Mouse (Mus musculus): ENCODE measurements at regions not wholly inside any gene's neighbourhood (a gene's known extent, or its start where the extent isn't known, plus 50 kb on each side); places are given as distances from the start of the nearest gene placed in this dataset.
A peak's percentile ranks its signal among the peaks of the same experiment; 100 is the strongest.
"Not testable (repeated sequence)": the region's sequence is repeated elsewhere in the genome, so short reads cannot be mapped to it uniquely, and the experiment has no call there.

- WGBS = 22% methylated on average over 3 of the region's 3 CpGs
- ATAC-seq (ENCODE audit: insufficient number of reproducible peaks, low FRiP score, low TSS enrichment, low read depth) = no peak
- Histone ChIP-seq H3K4me3 (no peak overlapping the region), H3K4me1 (peaks cover 11% of the 10 kb centered on the region; the same call in 1 of the 2 replicates), H3K27me3 (no peaks in the 10 kb centered on the region), H3K27ac (no peak overlapping the region), H3K4me2 (no peak overlapping the region), H3K9ac (no peak overlapping the region), H3K9me3 (no peaks in the 10 kb centered on the region), H3K36me3 (no peaks in the 10 kb centered on the region)
These were observed 506.6 kb upstream of the Hsf2 start for GRCm38 (mm10) chr10:56979601-56980000.

GRCm38 (mm10) chr10:56980821-56981220 lies 505.4 kb upstream of the Hsf2 start:
- no peak for ATAC-seq (ENCODE audit: insufficient number of reproducible peaks, low FRiP score, low TSS enrichment, low read depth)
- Histone ChIP-seq H3K36me3 (no peaks in the 10 kb centered on the region), H3K9ac (no peak overlapping the region), H3K4me3 (no peak overlapping the region), H3K4me2 (no peak overlapping the region), H3K27ac (no peak overlapping the region), H3K9me3 (no peaks in the 10 kb centered on the region), H3K27me3 (no peaks in the 10 kb centered on the region), H3K4me1 (peaks cover 11% of the 10 kb centered on the region; the same call in 1 of the 2 replicates)
- 39% methylated on average over 3 of the region's 3 CpGs for WGBS

DNA sequence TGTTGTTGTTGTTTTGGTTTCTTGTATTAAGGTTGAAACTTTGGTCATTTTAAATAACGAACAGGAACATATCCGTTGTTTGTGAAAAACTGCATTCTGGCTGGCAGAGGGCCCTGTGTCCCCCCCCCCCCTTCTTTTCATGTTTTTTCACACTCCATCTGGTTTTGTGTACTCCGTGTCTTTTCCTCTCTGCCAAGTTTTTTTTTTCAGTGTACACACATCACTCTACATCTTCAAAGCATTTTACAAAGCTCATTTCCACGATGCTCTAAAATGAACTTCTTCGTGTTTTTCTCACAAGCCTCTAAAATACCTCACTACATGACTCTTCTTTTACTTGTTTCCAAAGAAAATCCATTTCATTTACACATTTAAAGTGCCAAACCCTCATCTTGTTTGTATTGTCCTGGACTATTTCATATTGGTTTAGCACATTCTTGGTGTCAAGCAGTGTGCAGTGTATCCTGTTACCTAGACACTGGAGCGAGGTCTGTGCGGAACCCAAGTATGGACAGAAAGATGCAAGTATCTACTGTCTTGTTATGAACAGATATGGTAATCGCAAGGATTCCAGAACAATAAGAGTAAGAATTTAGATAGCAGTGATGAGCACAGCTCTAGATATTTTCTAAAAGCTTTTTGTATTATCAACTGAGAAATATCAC lies 503.5 kb upstream of the Hsf2 start:
- Histone ChIP-seq H3K9ac (no peak overlapping the region), H3K27me3 (no peaks in the 10 kb centered on the region), H3K9me3 (no peaks in the 10 kb centered on the region), H3K36me3 (no peaks in the 10 kb centered on the region), H3K4me1 (peaks cover 11% of the 10 kb centered on the region; the same call in 1 of the 2 replicates), H3K4me3 (no peak overlapping the region), H3K27ac (no peak overlapping the region), H3K4me2 (no peak overlapping the region)
- ATAC-seq (ENCODE audit: insufficient number of reproducible peaks, low FRiP score, low TSS enrichment, low read depth) = no peak
- WGBS = 47% methylated on average over 8 of the region's 8 CpGs

GRCm38 (mm10) chr10:56994969-56995368 lies 491.2 kb upstream of the Hsf2 start:
- Histone ChIP-seq H3K4me2 (no peak overlapping the region), H3K4me3 (no peak overlapping the region), H3K4me1 (no peaks in the 10 kb centered on the region), H3K9ac (no peak overlapping the region), H3K27me3 (no peaks in the 10 kb centered on the region), H3K36me3 (no peaks in the 10 kb centered on the region), H3K27ac (no peak overlapping the region), H3K9me3 (no peaks in the 10 kb centered on the region)
- WGBS = 81% methylated on average over 3 of the region's 3 CpGs
- peak; percentile 40; the same call in 1 of the 2 replicates for ATAC-seq (ENCODE audit: insufficient number of reproducible peaks, low FRiP score, low TSS enrichment, low read depth)

DNA sequence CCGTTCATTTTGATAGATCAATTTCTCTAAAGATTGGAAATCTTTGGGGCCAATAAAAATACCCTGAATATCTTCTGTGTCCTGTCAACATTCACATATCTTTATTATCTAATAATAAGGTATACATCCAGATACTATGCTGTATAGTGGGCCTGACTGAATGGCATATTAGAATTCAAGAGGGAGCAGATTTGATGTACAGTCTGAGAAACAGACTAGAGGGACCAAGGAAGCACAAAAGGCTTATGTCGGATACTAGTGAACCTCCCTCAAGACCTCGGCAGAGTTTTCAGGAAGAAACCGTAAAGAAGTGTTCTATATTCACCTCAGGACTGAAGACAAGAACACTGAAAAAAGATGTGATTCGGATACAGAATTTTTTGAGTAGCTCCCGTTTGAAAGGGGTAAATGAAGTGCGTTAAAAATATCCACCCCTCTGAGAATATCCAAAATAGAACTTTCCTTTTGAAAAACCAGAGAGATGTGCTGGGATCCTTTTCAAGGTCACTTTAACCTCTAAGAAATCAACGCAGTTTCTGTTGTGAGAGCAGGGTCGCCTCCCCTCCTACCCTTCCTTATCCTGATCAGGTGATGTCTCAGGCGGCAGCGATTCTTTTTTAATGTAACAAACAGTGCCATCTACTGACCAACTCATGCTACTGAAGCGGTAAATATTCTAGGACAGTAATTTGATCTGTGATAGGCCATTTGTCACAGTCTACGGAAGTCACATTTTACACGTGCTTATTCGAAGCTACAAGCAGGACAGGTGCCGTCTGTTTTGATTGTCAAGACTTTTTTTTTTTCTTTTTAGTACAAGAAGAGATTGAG lies 485.1 kb upstream of the Hsf2 start:
- ATAC-seq (ENCODE audit: insufficient number of reproducible peaks, low FRiP score, low TSS enrichment, low read depth) = peak; percentile 30; the same call in 1 of the 2 replicates
- Histone ChIP-seq H3K9ac (no peak overlapping the region), H3K36me3 (no peaks in the 10 kb centered on the region), H3K27me3 (no peaks in the 10 kb centered on the region), H3K9me3 (no peaks in the 10 kb centered on the region), H3K27ac (no peak overlapping the region), H3K4me1 (no peaks in the 10 kb centered on the region), H3K4me3 (no peak overlapping the region), H3K4me2 (peak overlapping the region; percentile 30; the same call in 1 of the 2 replicates)
- 21% methylated on average over 16 of the region's 16 CpGs for WGBS

GRCm38 (mm10) chr10:57001723-57002110 lies 484.5 kb upstream of the Hsf2 start:
- no peaks in the 10 kb centered on the region for H3K4me1 ChIP-seq
- H3K27ac ChIP-seq = no peak overlapping the region
- no peak overlapping the region for H3K9ac ChIP-seq
- no peaks in the 10 kb centered on the region for H3K36me3 ChIP-seq
- H3K4me2 ChIP-seq = peak overlapping the region; percentile 30; the same call in 1 of the 2 replicates
- H3K27me3 ChIP-seq = no peaks in the 10 kb centered on the region
- 52% methylated on average over 8 of the region's 8 CpGs for WGBS
- H3K4me3 ChIP-seq = no peak overlapping the region
- no peaks in the 10 kb centered on the region for H3K9me3 ChIP-seq
- ATAC-seq (ENCODE audit: insufficient number of reproducible peaks, low FRiP score, low TSS enrichment, low read depth) = no peak

DNA sequence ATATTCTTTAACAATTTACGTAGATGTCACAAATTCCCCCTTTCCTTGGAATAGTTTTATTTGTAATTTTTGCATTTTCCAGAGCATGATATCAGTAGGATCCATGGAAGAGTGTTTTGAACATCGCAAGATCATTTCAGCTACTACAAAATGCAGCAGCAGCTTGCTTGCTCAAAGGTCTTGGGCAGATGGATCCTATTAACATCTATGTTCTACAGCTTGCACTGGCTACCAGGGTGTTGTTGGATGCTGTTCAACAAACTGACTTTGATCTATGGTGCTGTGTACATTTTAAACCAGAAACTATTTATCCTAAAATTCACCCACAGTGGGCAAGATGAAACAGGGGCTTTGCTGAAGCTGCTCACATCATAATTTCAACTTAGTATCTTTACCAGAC lies 448.5 kb upstream of the Hsf2 start:
- Histone ChIP-seq H3K9me3 (no peaks in the 10 kb centered on the region), H3K9ac (no peak overlapping the region), H3K27me3 (no peaks in the 10 kb centered on the region), H3K36me3 (no peaks in the 10 kb centered on the region), H3K4me2 (no peak overlapping the region), H3K4me1 (peaks cover 8% of the 10 kb centered on the region), H3K27ac (no peak overlapping the region), H3K4me3 (no peak overlapping the region)
- WGBS = 61% methylated on average over 2 of the region's 2 CpGs
- no peak for ATAC-seq (ENCODE audit: insufficient number of reproducible peaks, low FRiP score, low TSS enrichment, low read depth)

GRCm38 (mm10) chr10:57040201-57040600 lies 446.0 kb upstream of the Hsf2 start:
- Histone ChIP-seq H3K27me3 (no peaks in the 10 kb centered on the region), H3K4me3 (no peak overlapping the region), H3K36me3 (no peaks in the 10 kb centered on the region), H3K9me3 (no peaks in the 10 kb centered on the region), H3K4me1 (peaks cover 8% of the 10 kb centered on the region), H3K4me2 (peak overlapping the region; percentile 25; the same call in 1 of the 2 replicates), H3K9ac (no peak overlapping the region), H3K27ac (peak overlapping the region; percentile 61; the same call in 1 of the 2 replicates)
- 10% methylated on average over 5 of the region's 5 CpGs for WGBS
- ATAC-seq (ENCODE audit: insufficient number of reproducible peaks, low FRiP score, low TSS enrichment, low read depth) = peak; percentile 72; the same call in 1 of the 2 replicates

GRCm38 (mm10) chr10:57046021-57046420 lies 440.2 kb upstream of the Hsf2 start:
- Histone ChIP-seq H3K4me3 (no peak overlapping the region), H3K27ac (no peak overlapping the region), H3K4me1 (peaks cover 1% of the 10 kb centered on the region; the same call in 1 of the 2 replicates), H3K4me2 (no peak overlapping the region), H3K9ac (no peak overlapping the region), H3K27me3 (no peaks in the 10 kb centered on the region), H3K9me3 (no peaks in the 10 kb centered on the region), H3K36me3 (no peaks in the 10 kb centered on the region)
- 38% methylated on average over 2 of the region's 2 CpGs for WGBS
- no peak for ATAC-seq (ENCODE audit: insufficient number of reproducible peaks, low FRiP score, low TSS enrichment, low read depth)

- Histone ChIP-seq H3K27me3 (no peaks in the 10 kb centered on the region), H3K36me3 (no peaks in the 10 kb centered on the region), H3K4me3 (no peak overlapping the region), H3K9me3 (no peaks in the 10 kb centered on the region), H3K9ac (no peak overlapping the region), H3K27ac (no peak overlapping the region), H3K4me1 (no peaks in the 10 kb centered on the region), H3K4me2 (no peak overlapping the region)
- WGBS = 41% methylated on average over 2 of the region's 2 CpGs
- no peak for ATAC-seq (ENCODE audit: insufficient number of reproducible peaks, low FRiP score, low TSS enrichment, low read depth)
These were observed 439.3 kb upstream of the Hsf2 start for GRCm38 (mm10) chr10:57046891-57047290.

DNA sequence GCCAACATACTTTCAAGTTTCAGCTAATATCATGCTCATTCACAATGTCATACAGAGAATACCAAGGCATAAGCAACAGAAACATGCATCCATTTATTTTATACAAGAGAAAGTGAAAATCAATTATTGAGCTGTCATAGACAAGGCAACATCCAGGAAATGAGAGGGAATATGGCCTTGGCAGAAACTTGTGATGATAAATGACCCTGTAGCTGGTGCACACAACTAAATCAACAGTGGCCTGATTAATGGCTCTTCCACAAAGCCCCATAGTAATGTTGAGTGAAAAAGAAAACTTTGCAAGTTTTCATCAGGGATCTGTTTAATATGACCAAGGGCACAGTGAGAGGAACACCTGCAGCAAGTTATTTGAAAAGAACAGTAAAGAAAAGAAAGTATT lies 438.5 kb upstream of the Hsf2 start:
- no peak for ATAC-seq (ENCODE audit: insufficient number of reproducible peaks, low FRiP score, low TSS enrichment, low read depth)
- H3K4me1 ChIP-seq = no peaks in the 10 kb centered on the region
- H3K27me3 ChIP-seq = no peaks in the 10 kb centered on the region
- no peak overlapping the region for H3K4me2 ChIP-seq
- no peaks in the 10 kb centered on the region for H3K36me3 ChIP-seq
- H3K9ac ChIP-seq = no peak overlapping the region
- H3K9me3 ChIP-seq = no peaks in the 10 kb centered on the region
- no peak overlapping the region for H3K4me3 ChIP-seq
- no peak overlapping the region for H3K27ac ChIP-seq

DNA sequence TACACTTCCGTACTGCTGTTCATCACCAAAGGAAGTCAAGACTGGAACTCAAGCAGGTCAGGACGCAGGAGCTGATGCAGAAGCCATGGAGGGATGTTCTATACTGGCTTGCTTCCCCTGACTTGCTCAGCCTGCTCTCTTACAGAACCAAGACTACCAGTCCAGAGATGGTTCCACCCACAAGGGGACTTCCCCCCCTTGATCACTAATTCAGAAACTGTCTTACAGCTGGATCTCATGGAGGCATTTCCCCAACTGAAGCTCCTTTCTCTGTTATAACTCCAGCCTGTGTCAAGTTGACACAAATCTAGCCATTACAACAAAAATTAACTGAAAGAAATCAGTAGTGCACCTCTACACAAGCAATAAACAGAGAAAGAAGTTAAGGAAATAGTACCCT lies 432.8 kb upstream of the Hsf2 start:
- WGBS = 91% methylated on average over 2 of the region's 2 CpGs
- not testable (repeated sequence) for H3K27me3 ChIP-seq; H3K27ac ChIP-seq; ATAC-seq (ENCODE audit: insufficient number of reproducible peaks, low FRiP score, low TSS enrichment, low read depth); H3K9ac ChIP-seq; H3K4me3 ChIP-seq; H3K4me2 ChIP-seq; H3K4me1 ChIP-seq; H3K9me3 ChIP-seq; H3K36me3 ChIP-seq
